Mouse (Mus musculus) liver, embryonic 13.5 days (tissue): ENCODE results near the gene Taf10. TPM values are rescaled to one million over a fixed set of nuclear protein-coding genes. Genes with fewer than 3 reads are reported as not detected.

Source experiments
- ATAC-seq: fragments of 200-750 bp; cut with Nextera tagmentation; 2 replicates; pipeline ENCODE4 v1.8.0; 2017; ENCODE audit warnings: low read depth, mild to moderate bottlenecking, moderate number of reproducible peaks, moderate library complexity
- DNase-seq: peaks from one replicate; pipeline ENCODE4 v3.0.0; 2022
- H3K27ac ChIP-seq: fragments of 300-500 bp; sonication (generic); 2 replicates; pipeline ENCODE4 v1.5.1; 2015; ENCODE audit warnings: moderate library complexity, mild to moderate bottlenecking, inconsistent platforms
- H3K27me3 ChIP-seq: fragments of 300-500 bp; sonication (generic); 2 replicates; pipeline ENCODE4 v1.6.1; 2015; ENCODE audit warnings: mild to moderate bottlenecking, inconsistent platforms
- H3K36me3 ChIP-seq: fragments of 300-500 bp; sonication (generic); 2 replicates; pipeline ENCODE4 v1.6.1; 2015; ENCODE audit warnings: mild to moderate bottlenecking, inconsistent platforms
- H3K4me1 ChIP-seq: fragments of 300-500 bp; sonication (generic); replicated peaks from 2 replicates; pipeline ENCODE4 v1.6.1; 2015; ENCODE audit warnings: inconsistent platforms
- H3K4me2 ChIP-seq: fragments of 300-500 bp; sonication (generic); 2 replicates; pipeline ENCODE4 v1.6.1; 2015; ENCODE audit warnings: inconsistent platforms, mild to moderate bottlenecking, moderate library complexity
- H3K4me3 ChIP-seq: fragments of 300-500 bp; sonication (generic); replicated peaks from 2 replicates; pipeline ENCODE4 v1.5.1; 2015; ENCODE audit warnings: mild to moderate bottlenecking, inconsistent platforms
- H3K9ac ChIP-seq: fragments of 300-500 bp; sonication (generic); 2 replicates; pipeline ENCODE4 v1.6.1; 2015; ENCODE audit warnings: mild to moderate bottlenecking, inconsistent platforms
- H3K9me3 ChIP-seq: fragments of 300-500 bp; sonication (generic); replicated peaks from 2 replicates; pipeline ENCODE4 v1.6.1; 2016; ENCODE audit warnings: inconsistent platforms
- WGBS: fragments of 180-500 bp; shearing (Covaris S2); methylation state at CpG from one replicate; pipeline ENCODE4 v1.1.7; 2015; ENCODE audit not compliant: insufficient replicate concordance; 5-methylcytosine and 5-hydroxymethylcytosine counted together
- polyA plus RNA-seq: library from polyadenylated mRNA; unstranded; fragments of >200 nt; fragmentation: Nextera tagmentation; extraction: Ambion mirVana; gene quantifications from 2 replicates; pipeline ENCODE4 v1.2.1, GENCODE M21; 2015

The Taf10 gene
- polyA plus RNA-seq, 1 experiment from 2014 or later = 158 TPM

DNA sequence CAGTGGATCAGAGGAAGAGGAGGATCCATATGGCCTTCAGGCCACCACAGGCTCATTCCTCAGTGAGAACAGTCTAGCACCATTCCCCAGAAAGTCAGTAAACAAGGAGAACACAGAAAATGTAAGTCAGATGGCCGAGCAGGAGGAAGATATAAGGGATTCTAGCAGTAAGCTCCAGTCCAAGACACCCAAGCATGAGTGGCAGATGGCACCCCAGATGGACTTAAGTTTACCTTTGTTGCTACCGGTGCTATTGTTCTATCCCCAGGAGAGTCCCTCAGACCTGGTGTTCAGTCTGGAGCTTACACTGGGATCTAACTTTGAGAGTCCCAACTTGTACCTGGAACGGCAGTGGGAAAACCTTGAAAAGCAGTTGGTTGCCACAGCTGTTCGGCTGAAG is 40.3 kb downstream of the Taf10 start:
- 67% methylated on average over 4 of the region's 4 CpGs for WGBS
- DNase-seq = no peak
- Histone ChIP-seq H3K36me3 (no peaks in the 10 kb centered on the region), H3K4me2 (no peak overlapping the region), H3K27ac (no peak overlapping the region), H3K4me1 (no peaks in the 10 kb centered on the region), H3K27me3 (no peaks in the 10 kb centered on the region), H3K9me3 (no peaks in the 10 kb centered on the region), H3K9ac (no peak overlapping the region), H3K4me3 (no peak overlapping the region)
- ATAC-seq = no peak

DNA sequence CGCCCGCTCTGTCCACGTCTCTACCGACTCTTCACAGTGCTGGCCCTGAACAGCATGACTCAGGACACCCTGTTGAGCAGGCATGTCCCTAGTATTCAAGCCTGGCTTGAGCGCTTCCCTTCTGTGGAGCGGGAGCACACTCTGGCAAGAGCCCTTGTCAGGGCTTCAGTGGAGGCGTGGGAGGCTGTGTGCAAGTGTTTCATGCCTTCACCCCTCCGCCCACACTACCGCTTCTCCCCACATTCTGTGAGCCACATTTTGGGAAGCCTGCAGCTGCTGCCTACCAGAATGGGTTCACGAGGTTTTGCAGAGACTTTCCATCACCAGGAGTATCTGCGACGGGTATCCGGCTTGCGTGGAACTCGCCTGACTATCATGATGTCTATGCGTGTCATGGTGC is 41.0 kb downstream of the Taf10 start:
- 74% methylated on average over 16 of the region's 16 CpGs for WGBS
- H3K36me3 ChIP-seq = no peaks in the 10 kb centered on the region
- H3K9ac ChIP-seq = no peak overlapping the region
- no peak overlapping the region for H3K27ac ChIP-seq
- H3K9me3 ChIP-seq = no peaks in the 10 kb centered on the region
- ATAC-seq = no peak
- H3K4me2 ChIP-seq = no peak overlapping the region
- DNase-seq = no peak
- H3K4me3 ChIP-seq = no peak overlapping the region
- no peaks in the 10 kb centered on the region for H3K27me3 ChIP-seq
- H3K4me1 ChIP-seq = no peaks in the 10 kb centered on the region

GRCm38 (mm10) chr7:105690875-105691274 is 53.3 kb downstream of the Taf10 start:
- Histone ChIP-seq H3K4me1 (no peaks in the 10 kb centered on the region), H3K27ac (no peak overlapping the region), H3K9me3 (no peaks in the 10 kb centered on the region), H3K36me3 (no peaks in the 10 kb centered on the region), H3K27me3 (no peaks in the 10 kb centered on the region), H3K4me2 (no peak overlapping the region), H3K4me3 (no peak overlapping the region), H3K9ac (no peak overlapping the region)
- ATAC-seq (no peak), DNase-seq (no peak)
- WGBS = 9% methylated on average over 1 of the region's 1 CpGs

Other genes starting within 250 kb of the Taf10 start
- 22.8 and 25.6 TPM in 2 replicates for gene Smpd1, start 190.0 kb downstream of the Taf10 start, polyA plus RNA-seq
- 4.1 TPM in 2 replicates for gene Apbb1, start 162.7 kb downstream of the Taf10 start, polyA plus RNA-seq
- 144 and 154 TPM in 2 replicates for gene Hpx, start 144.2 kb downstream of the Taf10 start, polyA plus RNA-seq
- gene Trim3, start 110.8 kb downstream of the Taf10 start, polyA plus RNA-seq = 3.7 and 3.8 TPM in 2 replicates
- 131 and 135 TPM in 2 replicates for gene Timm10b, start 104.3 kb downstream of the Taf10 start, polyA plus RNA-seq
- 15.7 and 19.7 TPM in 2 replicates for gene Arfip2, start 103.9 kb downstream of the Taf10 start, polyA plus RNA-seq
- 6.2 and 34.2 TPM in 2 replicates for gene Gm45799, start 103.8 kb downstream of the Taf10 start, polyA plus RNA-seq
- gene Dnhd1, start 93.5 kb downstream of the Taf10 start, polyA plus RNA-seq = 0.06 and 0.12 TPM in 2 replicates
- gene Ilk, start 7.8 kb downstream of the Taf10 start, polyA plus RNA-seq = 125 and 138 TPM in 2 replicates
- 25.2 and 27.4 TPM in 2 replicates for gene Rrp8, start 7.0 kb downstream of the Taf10 start, polyA plus RNA-seq
- 51.2 and 63.6 TPM in 2 replicates for gene Tpp1, start 7.9 kb upstream of the Taf10 start, polyA plus RNA-seq
- gene Dchs1, start 43.3 kb upstream of the Taf10 start, polyA plus RNA-seq = 0.73 and 0.74 TPM in 2 replicates
- 302 and 319 TPM in 2 replicates for gene Mrpl17, start 66.7 kb upstream of the Taf10 start, polyA plus RNA-seq
- 0.29 and 0.68 TPM in 2 replicates for gene Gm4070, start 209.6 kb upstream of the Taf10 start, polyA plus RNA-seq